Mouse (Mus musculus) macrophage (primary cell): ENCODE results near the gene Nav3. TPM values are rescaled to one million over a fixed set of nuclear protein-coding genes. Genes with fewer than 3 reads are reported as not detected.

Experiments
- H3K27ac ChIP-seq: fragments of 350-480 bp; formaldehyde crosslinking; 2 replicates; pipeline ENCODE4 v1.9.0; 2021
- H3K36me3 ChIP-seq: fragments of 350-480 bp; formaldehyde crosslinking; 2 replicates; pipeline ENCODE4 v1.9.0; 2021; ENCODE audit errors: inconsistent target
- H3K4me3 ChIP-seq: fragments of 350-480 bp; formaldehyde crosslinking; 2 replicates; pipeline ENCODE4 v1.9.0; 2021; ENCODE audit errors: inconsistent target
- H3K79me2 ChIP-seq: fragments of 350-480 bp; formaldehyde crosslinking; 2 replicates; pipeline ENCODE4 v1.9.0; 2021; ENCODE audit errors: inconsistent target
- WGBS: methylation state at CpG from one replicate; pipeline ENCODE4 v1.1.7; 2026; ENCODE audit warnings: inconsistent platforms; ENCODE audit not compliant: missing documents; 5-methylcytosine and 5-hydroxymethylcytosine counted together
- polyA plus RNA-seq: library from polyadenylated mRNA; stranded (reverse); fragments of 250-400 nt; gene quantifications from 3 replicates; pipeline ENCODE4 v1.2.4, GENCODE M21; 2018; ENCODE audit warnings: inconsistent platforms

Nav3 gene
- polyA plus RNA-seq, 1 experiment from 2014 or later, result not detected

GRCm38 (mm10) chr10:109672896-109673295, 783.1 kb downstream of the Nav3 start:
- Histone ChIP-seq H3K27ac (no peak overlapping the region), H3K36me3 (no peaks in the 10 kb centered on the region), H3K4me3 (no peak overlapping the region), H3K79me2 (no peaks in the 10 kb centered on the region)
- WGBS, result 96% methylated on average over 2 of the region's 2 CpGs

GRCm38 (mm10) chr10:109667453-109667852, 788.6 kb downstream of the Nav3 start:
- Histone ChIP-seq H3K4me3 (no peak overlapping the region), H3K79me2 (no peaks in the 10 kb centered on the region), H3K36me3 (no peaks in the 10 kb centered on the region), H3K27ac (no peak overlapping the region)
- 79% methylated on average over 4 of the region's 4 CpGs for WGBS

GRCm38 (mm10) chr10:109664629-109665317, 791.2 kb downstream of the Nav3 start:
- no peaks in the 10 kb centered on the region for H3K79me2 ChIP-seq
- H3K27ac ChIP-seq, result no peak overlapping the region
- WGBS, result 20% methylated on average over 14 of the region's 14 CpGs
- H3K36me3 ChIP-seq, result no peaks in the 10 kb centered on the region
- H3K4me3 ChIP-seq, result no peak overlapping the region

GRCm38 (mm10) chr10:109651516-109651915, 804.5 kb downstream of the Nav3 start:
- no peaks in the 10 kb centered on the region for H3K79me2 ChIP-seq
- WGBS, result 75% methylated on average over 7 of the region's 7 CpGs
- H3K27ac ChIP-seq, result no peak overlapping the region
- H3K4me3 ChIP-seq, result no peak overlapping the region
- no peaks in the 10 kb centered on the region for H3K36me3 ChIP-seq

- H3K79me2 ChIP-seq, result no peaks in the 10 kb centered on the region
- 93% methylated on average over 3 of the region's 3 CpGs for WGBS
- no peaks in the 10 kb centered on the region for H3K36me3 ChIP-seq
- no peak overlapping the region for H3K27ac ChIP-seq
- H3K4me3 ChIP-seq, result no peak overlapping the region
Measured at GRCm38 (mm10) chr10:109643598-109643997, 812.4 kb downstream of the Nav3 start.

- no peaks in the 10 kb centered on the region for H3K79me2 ChIP-seq
- H3K4me3 ChIP-seq, result no peak overlapping the region
- no peak overlapping the region for H3K27ac ChIP-seq
- no peaks in the 10 kb centered on the region for H3K36me3 ChIP-seq
- 85% methylated on average over 7 of the region's 7 CpGs for WGBS
Measured at GRCm38 (mm10) chr10:109641806-109642205, 814.2 kb downstream of the Nav3 start.

- H3K36me3 ChIP-seq, result no peaks in the 10 kb centered on the region
- no peak overlapping the region for H3K27ac ChIP-seq
- WGBS, result 90% methylated on average over 12 of the region's 16 CpGs
- no peaks in the 10 kb centered on the region for H3K79me2 ChIP-seq
- no peak overlapping the region for H3K4me3 ChIP-seq
Measured at GRCm38 (mm10) chr10:109637702-109638101, 818.3 kb downstream of the Nav3 start.
